Mouse (Mus musculus) small intestine, adult 2 months (tissue): ENCODE data around the gene Nfib. TPM values are rescaled to one million over a fixed set of nuclear protein-coding genes. Genes with fewer than 3 reads are reported as not detected.

ENCODE experiments used
- H3K27ac ChIP-seq: fragments of 200-500 bp; 2 replicates; pipeline ENCODE4 v1.5.1; 2012; ENCODE audit warnings: low read depth, low read length, control low read depth, inconsistent platforms; ENCODE audit not compliant: insufficient read depth
- H3K27me3 ChIP-seq: fragments of 200-500 bp; 2 replicates; pipeline ENCODE4 v1.6.1; 2012; ENCODE audit warnings: mild to moderate bottlenecking, moderate library complexity, low read length, inconsistent platforms; ENCODE audit not compliant: control insufficient read depth, insufficient read depth
- H3K36me3 ChIP-seq: fragments of 200-500 bp; 2 replicates; pipeline ENCODE4 v1.6.1; 2012; ENCODE audit warnings: mild to moderate bottlenecking, low read length, control low read depth, inconsistent platforms; ENCODE audit not compliant: control insufficient read depth, insufficient read depth
- H3K4me1 ChIP-seq: fragments of 200-500 bp; 2 replicates; pipeline ENCODE4 v1.6.1; 2012; ENCODE audit warnings: low read length, inconsistent platforms, mixed read lengths; ENCODE audit not compliant: control insufficient read depth, insufficient read depth, insufficient read length
- H3K4me3 ChIP-seq: fragments of 200-500 bp; 2 replicates; pipeline ENCODE4 v1.5.1; 2012; ENCODE audit warnings: low read depth, mild to moderate bottlenecking, control low read depth, inconsistent platforms, low read length, moderate library complexity
- CTCF ChIP-seq: fragments of 200-500 bp; IDR thresholded peaks from 2 replicates; pipeline ENCODE4 v1.5.1; 2012; ENCODE audit warnings: low read depth, mild to moderate bottlenecking, control low read depth, inconsistent platforms, low read length, moderate library complexity, mixed read lengths; ENCODE audit not compliant: insufficient replicate concordance, insufficient read length; ENCODE audit errors: extremely low read depth
- POLR2A ChIP-seq: fragments of 200-500 bp; IDR thresholded peaks from 2 replicates; pipeline ENCODE4 v1.6.1; 2012; ENCODE audit warnings: low read depth, mild to moderate bottlenecking, control low read depth, inconsistent platforms, low read length, moderate library complexity
- WGBS: fragments of 180-500 bp; shearing (Covaris S2); methylation state at CpG from one replicate; pipeline ENCODE4 v1.1.7; 2018; 5-methylcytosine and 5-hydroxymethylcytosine counted together
- polyA plus RNA-seq: library from polyadenylated mRNA; depleted of rRNA; stranded (reverse); fragments of >200 nt; gene quantifications from 2 replicates; pipeline ENCODE4 v1.2.3, GENCODE M21; 2012; rRNA removed

The Nfib gene
- polyA plus RNA-seq, 1 experiment = 4.7 TPM

GRCm38 (mm10) chr4:82248031-82248430, 457.5 kb downstream of the Nfib start:
- TF ChIP-seq CTCF = no peak
- no peak for TF ChIP-seq POLR2A
- Histone ChIP-seq H3K4me1 (no peaks in the 10 kb centered on the region), H3K36me3 (no peaks in the 10 kb centered on the region), H3K27ac (no peak overlapping the region), H3K27me3 (no peaks in the 10 kb centered on the region), H3K4me3 (no peak overlapping the region)
- 84% methylated on average over 5 of the region's 5 CpGs for WGBS

- Histone ChIP-seq H3K27ac (no peak overlapping the region), H3K36me3 (no peaks in the 10 kb centered on the region), H3K4me3 (no peak overlapping the region), H3K4me1 (no peaks in the 10 kb centered on the region), H3K27me3 (no peaks in the 10 kb centered on the region; the same call in 1 of the 2 replicates)
- TF ChIP-seq POLR2A (no peak), CTCF (no peak)
- 84% methylated on average over 2 of the region's 2 CpGs for WGBS
These were observed 459.3 kb downstream of the Nfib start for GRCm38 (mm10) chr4:82246290-82246689.

Other genes starting within 250 kb of the Nfib start
- 1.1 TPM in 2 replicates for gene Zdhhc21, start 154.2 kb upstream of the Nfib start, polyA plus RNA-seq
- not detected in 2 replicates for gene Cer1, start 179.4 kb upstream of the Nfib start, polyA plus RNA-seq